Mouse (Mus musculus): ENCODE data around the gene Uvrag. TPM values are rescaled to one million over a fixed set of nuclear protein-coding genes. Genes with fewer than 3 reads are reported as not detected.
"Not testable (repeated sequence)": the region's sequence is repeated elsewhere in the genome, so short reads cannot be mapped to it uniquely, and the experiment has no call there.

The Uvrag gene
- polyA plus RNA-seq, 1 experiment from 2014 or later: 20.9 TPM

DNA sequence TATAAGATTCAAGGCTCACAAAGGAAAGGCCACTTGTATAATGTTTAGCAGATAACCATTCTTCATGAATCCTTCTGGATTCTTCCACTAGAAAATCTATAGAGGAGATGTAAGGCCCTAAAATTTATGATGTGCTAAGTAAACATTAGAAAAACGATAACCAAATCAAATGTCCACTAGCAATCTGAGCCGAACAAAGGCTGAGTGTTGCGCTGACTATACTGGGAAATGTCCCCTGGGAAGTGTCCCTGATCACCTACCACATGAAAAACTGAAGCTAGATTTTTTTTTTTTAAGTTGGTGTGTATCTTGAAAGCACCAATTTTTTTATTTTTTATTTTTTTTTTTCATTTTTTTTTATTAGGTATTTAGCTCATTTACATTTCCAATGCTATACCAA lies 76.1 kb downstream of the Uvrag start:
- H3K4me3 ChIP-seq (replicated peaks): no peak overlapping the region
- no peak overlapping the region for H3K9ac ChIP-seq
- ATAC-seq: no peak
- H3K4me2 ChIP-seq (replicated peaks): no peak overlapping the region
- WGBS: 46% methylated on average over 3 of the region's 3 CpGs
- no peaks in the 10 kb centered on the region for H3K36me3 ChIP-seq
- H3K27me3 ChIP-seq (replicated peaks): no peaks in the 10 kb centered on the region
- H3K9me3 ChIP-seq: no peaks in the 10 kb centered on the region
- H3K4me1 ChIP-seq (replicated peaks): peaks cover 15% of the 10 kb centered on the region
- no peak overlapping the region for H3K27ac ChIP-seq

DNA sequence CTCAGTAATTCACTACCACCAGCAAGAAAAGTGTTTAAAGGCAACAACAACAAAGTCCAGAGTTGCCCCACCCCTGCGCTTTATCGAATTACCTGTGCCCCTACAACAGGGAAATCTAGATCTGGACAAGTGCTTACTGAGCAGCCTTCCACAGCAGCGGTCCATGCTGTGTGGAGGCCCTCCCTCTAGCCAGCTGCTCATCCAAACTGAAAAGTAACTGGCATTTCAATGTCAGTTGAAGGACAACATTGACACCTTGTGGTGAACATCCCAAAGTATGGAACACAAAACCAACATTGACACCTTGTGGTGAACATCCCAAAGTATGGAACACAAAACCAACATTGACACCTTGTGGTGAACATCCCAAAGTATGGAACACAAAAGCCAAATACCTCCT lies 78.7 kb downstream of the Uvrag start:
- not testable (repeated sequence) for H3K9me3 ChIP-seq; H3K36me3 ChIP-seq; H3K27ac ChIP-seq; H3K9ac ChIP-seq; ATAC-seq; H3K4me3 ChIP-seq (replicated peaks); H3K27me3 ChIP-seq (replicated peaks); H3K4me2 ChIP-seq (replicated peaks)
- peaks cover 15% of the 10 kb centered on the region for H3K4me1 ChIP-seq (replicated peaks)
- 89% methylated on average over 3 of the region's 3 CpGs for WGBS

DNA sequence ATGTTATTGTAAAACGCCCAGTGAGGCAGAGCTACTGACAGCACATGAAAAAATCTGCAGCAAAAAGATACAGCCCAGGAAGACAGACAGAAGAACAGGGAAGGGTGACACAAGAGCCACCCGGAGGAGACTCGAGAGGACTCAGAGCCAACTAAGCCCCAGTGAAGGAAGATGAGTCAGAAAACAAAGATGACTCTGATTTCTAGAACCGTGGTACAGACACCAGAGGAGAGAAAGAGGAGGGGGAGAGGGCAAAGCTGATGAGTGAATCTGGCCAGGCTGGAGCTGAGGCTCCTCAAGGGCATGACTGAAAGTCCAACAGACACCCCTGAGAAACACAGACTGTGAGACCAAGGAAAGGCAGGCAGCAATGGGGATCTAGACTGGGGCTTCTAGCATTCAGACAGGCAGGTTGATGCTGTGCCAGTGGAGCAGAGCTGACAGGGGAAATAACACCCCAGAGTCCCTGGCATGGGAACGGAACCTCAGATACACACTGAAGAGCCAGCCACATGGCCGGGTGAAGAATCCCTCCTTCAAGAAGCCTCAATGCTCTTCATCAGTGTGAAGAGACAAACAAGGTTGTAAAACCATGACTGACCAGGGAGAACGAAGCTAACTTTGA lies 79.8 kb downstream of the Uvrag start:
- no peaks in the 10 kb centered on the region for H3K9me3 ChIP-seq
- H3K4me1 ChIP-seq (replicated peaks): peaks cover 13% of the 10 kb centered on the region
- no peaks in the 10 kb centered on the region for H3K36me3 ChIP-seq
- no peak overlapping the region for H3K4me2 ChIP-seq (replicated peaks)
- WGBS: 73% methylated on average over 7 of the region's 7 CpGs
- ATAC-seq: no peak
- H3K27ac ChIP-seq: no peak overlapping the region
- H3K4me3 ChIP-seq (replicated peaks): no peak overlapping the region
- no peaks in the 10 kb centered on the region for H3K27me3 ChIP-seq (replicated peaks)
- H3K9ac ChIP-seq: no peak overlapping the region

DNA sequence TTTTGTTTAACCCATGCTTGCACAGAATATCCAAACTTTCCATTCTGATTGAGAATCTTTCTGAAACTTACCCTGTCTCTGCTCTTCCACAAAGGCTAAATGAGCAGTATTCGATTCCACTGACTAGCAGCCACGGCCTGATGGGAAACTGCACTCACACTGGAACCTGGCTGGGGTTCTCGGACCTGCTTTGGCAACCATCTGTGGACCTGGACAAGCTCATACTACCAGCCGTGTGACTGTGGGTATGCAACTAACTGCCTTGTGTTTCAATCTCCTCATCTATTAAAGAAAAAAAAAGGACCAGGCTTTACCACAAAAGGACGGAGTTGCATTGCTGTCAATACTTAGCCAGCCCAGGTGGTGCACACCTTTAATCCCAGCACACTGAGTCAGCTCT lies 80.5 kb downstream of the Uvrag start:
- H3K27me3 ChIP-seq (replicated peaks): no peaks in the 10 kb centered on the region
- no peak for ATAC-seq
- H3K9ac ChIP-seq: no peak overlapping the region
- no peak overlapping the region for H3K4me2 ChIP-seq (replicated peaks)
- H3K4me3 ChIP-seq (replicated peaks): no peak overlapping the region
- WGBS: 86% methylated on average over 5 of the region's 5 CpGs
- no peaks in the 10 kb centered on the region for H3K9me3 ChIP-seq
- H3K36me3 ChIP-seq: no peaks in the 10 kb centered on the region
- no peak overlapping the region for H3K27ac ChIP-seq
- H3K4me1 ChIP-seq (replicated peaks): peaks cover 6% of the 10 kb centered on the region

DNA sequence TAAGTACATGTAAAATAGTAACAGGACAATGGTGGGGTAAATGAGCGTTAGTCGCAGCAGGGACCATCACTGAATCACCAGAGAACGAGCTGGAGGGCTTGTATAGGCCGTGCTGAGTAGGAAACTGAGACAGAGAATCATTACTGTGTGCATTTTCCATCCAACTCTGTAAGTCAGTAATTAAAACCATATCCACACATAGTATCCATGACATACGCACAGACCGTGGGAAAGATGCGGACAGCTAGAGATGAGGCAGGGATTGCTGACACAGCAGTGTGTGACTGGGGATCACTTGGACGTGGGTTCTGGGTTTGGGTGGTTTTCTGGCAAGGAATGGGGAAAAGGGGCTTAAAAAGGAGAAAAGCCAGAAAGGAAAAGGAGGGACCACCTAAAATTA lies 81.0 kb downstream of the Uvrag start:
- no peak overlapping the region for H3K4me3 ChIP-seq (replicated peaks)
- no peaks in the 10 kb centered on the region for H3K9me3 ChIP-seq
- no peaks in the 10 kb centered on the region for H3K27me3 ChIP-seq (replicated peaks)
- no peak overlapping the region for H3K27ac ChIP-seq
- no peak for ATAC-seq
- no peak overlapping the region for H3K9ac ChIP-seq
- H3K4me1 ChIP-seq (replicated peaks): peaks cover 2% of the 10 kb centered on the region; the same call in 1 of the 2 replicates
- H3K36me3 ChIP-seq: no peaks in the 10 kb centered on the region
- H3K4me2 ChIP-seq (replicated peaks): no peak overlapping the region
- 92% methylated on average over 8 of the region's 8 CpGs for WGBS

DNA sequence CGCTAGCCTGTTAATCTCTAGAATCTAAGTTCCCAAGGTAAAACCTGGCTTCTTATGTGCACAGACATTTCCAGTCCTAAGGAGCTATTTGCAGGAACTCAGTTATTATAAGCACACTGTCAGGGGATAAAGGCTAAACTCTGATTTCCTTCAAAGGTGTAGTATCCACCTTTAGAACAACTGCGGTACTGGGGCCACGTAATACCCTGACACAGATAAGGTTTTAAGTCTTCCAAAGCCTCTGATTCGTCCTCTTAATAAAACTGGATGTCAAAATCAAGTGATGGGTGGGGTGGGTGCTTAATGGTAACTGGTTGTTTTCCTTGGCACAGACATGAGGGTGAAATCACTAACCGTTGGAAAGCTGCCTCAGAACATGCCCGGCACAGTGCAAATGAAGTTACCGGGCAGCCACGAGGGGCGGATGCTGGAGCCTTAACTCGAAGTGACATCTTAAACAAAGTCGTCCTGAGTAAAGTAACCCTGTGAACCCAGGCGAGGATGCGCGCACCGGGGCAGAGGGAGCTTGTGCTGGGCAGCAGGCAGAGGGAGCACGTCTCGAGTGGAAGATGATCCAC lies 83.8 kb downstream of the Uvrag start:
- Histone ChIP-seq H3K9ac (no peak overlapping the region), H3K9me3 (no peaks in the 10 kb centered on the region), H3K27me3 (replicated peaks) (no peaks in the 10 kb centered on the region), H3K4me3 (replicated peaks) (no peak overlapping the region), H3K4me2 (replicated peaks) (no peak overlapping the region), H3K36me3 (no peaks in the 10 kb centered on the region), H3K4me1 (replicated peaks) (peaks cover 1% of the 10 kb centered on the region; the same call in 1 of the 2 replicates), H3K27ac (no peak overlapping the region)
- no peak for ATAC-seq
- WGBS: 80% methylated on average over 17 of the region's 17 CpGs

DNA sequence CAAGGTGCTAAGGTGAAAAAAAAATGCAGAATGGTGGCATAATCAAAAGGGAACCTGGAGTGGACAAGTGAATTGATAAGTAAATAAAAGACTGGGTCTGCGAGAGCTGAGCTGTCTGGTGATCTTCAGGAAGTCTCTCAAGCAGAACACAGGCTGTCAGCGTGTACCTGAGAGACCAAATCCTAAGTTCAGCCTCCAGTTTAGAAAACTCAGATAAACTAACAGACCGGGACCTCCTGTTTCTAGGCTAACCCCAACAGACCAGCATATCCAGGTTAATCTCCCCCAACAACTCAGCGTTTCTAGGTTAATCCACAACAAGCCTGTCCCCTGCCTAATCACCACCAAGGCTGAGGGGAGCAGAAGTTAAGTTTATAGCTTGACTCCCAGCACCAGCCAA lies 87.3 kb downstream of the Uvrag start:
- Histone ChIP-seq H3K9ac (no peak overlapping the region), H3K9me3 (no peaks in the 10 kb centered on the region), H3K4me2 (replicated peaks) (no peak overlapping the region), H3K4me3 (replicated peaks) (no peak overlapping the region), H3K4me1 (replicated peaks) (no peaks in the 10 kb centered on the region), H3K36me3 (no peaks in the 10 kb centered on the region), H3K27ac (no peak overlapping the region), H3K27me3 (replicated peaks) (no peaks in the 10 kb centered on the region)
- no peak for ATAC-seq
- WGBS: 85% methylated on average over 4 of the region's 4 CpGs

DNA sequence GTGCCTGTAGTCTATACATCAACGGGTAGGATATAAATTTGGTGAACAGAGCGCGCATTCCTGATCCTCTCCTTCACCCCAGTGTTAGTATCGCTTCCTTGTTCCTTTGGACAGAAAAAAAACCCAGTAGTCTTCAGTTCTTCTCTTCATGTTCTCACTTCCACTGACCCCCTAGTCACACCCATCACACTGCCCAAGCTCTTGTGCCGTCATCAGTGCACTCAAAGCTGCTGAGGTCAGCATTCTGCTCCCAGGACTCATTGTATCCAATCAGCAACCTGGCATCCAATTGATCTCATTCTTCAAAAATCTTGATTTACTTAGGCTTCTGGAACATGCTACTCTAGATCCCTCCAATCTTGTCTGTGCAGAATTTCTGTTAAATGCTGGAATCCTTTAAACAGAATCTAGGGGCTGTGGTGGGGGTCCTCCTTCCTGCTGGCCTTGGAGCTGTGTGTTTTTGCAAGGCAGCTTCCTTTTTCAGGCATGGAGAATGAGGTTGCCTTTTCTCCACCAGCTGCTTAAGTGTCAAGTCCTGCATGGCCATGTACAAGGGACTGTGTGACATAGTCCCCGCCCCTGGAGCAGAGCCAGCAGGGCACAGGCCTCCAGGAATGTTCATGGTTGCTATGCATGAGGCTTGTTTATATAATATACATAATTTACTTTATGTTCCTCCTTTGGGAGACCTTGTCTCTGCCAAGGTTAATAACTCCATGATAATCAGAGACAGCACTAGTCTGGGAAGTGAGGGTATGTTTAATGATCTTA lies 88.3 kb downstream of the Uvrag start:
- Histone ChIP-seq H3K4me3 (replicated peaks) (no peak overlapping the region), H3K36me3 (no peaks in the 10 kb centered on the region), H3K9me3 (no peaks in the 10 kb centered on the region), H3K4me2 (replicated peaks) (no peak overlapping the region), H3K27me3 (replicated peaks) (no peaks in the 10 kb centered on the region), H3K9ac (no peak overlapping the region), H3K27ac (no peak overlapping the region), H3K4me1 (replicated peaks) (no peaks in the 10 kb centered on the region)
- no peak for ATAC-seq
- WGBS: 82% methylated on average over 6 of the region's 6 CpGs

DNA sequence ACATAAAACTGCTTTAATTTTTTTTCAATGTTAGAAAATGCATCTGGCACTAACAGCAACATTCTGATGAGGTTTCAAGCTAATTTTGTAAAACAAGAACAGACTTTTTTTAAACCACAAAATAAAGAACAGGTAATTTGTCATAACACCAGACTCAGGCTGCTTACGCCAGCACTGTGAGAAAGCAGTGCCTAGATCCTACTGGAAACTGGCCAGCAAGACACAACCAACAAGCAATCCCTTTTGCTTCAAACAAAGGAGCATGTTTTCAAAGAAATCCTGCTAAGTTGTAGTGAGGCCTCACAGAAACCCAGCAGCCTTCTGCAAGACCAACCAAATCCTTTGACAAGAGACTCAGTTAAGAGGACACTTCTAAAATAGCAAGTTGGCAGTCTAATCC lies 90.1 kb downstream of the Uvrag start:
- Histone ChIP-seq H3K4me2 (replicated peaks) (no peak overlapping the region), H3K9me3 (no peaks in the 10 kb centered on the region), H3K9ac (no peak overlapping the region), H3K4me3 (replicated peaks) (no peak overlapping the region), H3K27me3 (replicated peaks) (no peaks in the 10 kb centered on the region), H3K27ac (no peak overlapping the region), H3K4me1 (replicated peaks) (peaks cover 7% of the 10 kb centered on the region; the same call in 1 of the 2 replicates), H3K36me3 (no peaks in the 10 kb centered on the region)
- no peak for ATAC-seq
- 71% methylated on average over 1 of the region's 1 CpGs for WGBS

DNA sequence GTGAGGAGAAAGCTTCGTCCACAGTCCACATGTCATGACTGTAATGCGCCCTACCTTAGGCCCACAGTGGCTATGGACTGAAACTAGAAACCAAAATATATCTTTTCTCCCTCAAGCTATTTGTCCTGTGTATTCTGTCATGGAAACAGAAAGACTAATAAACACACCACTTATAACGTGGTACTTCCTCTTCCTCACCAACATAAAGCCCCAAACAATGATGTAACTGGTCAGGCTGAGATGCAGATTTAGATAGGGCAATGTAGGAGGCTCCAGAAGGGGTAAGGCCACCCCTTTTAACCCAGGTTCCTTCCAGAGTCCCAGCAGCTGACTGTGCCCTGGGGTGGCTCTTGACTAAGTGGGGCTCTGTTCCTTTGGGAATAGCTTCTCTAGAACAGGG lies 91.0 kb downstream of the Uvrag start:
- 81% methylated on average over 3 of the region's 3 CpGs for whole genome bisulfite sequencing
- H3K4me2 ChIP-seq (replicated peaks): no peak overlapping the region
- no peaks in the 10 kb centered on the region for H3K9me3 ChIP-seq
- no peaks in the 10 kb centered on the region for H3K27me3 ChIP-seq (replicated peaks)
- ATAC-seq: no peak
- H3K9ac ChIP-seq: no peak overlapping the region
- peaks cover 9% of the 10 kb centered on the region; the same call in 1 of the 2 replicates for H3K4me1 ChIP-seq (replicated peaks)
- H3K4me3 ChIP-seq (replicated peaks): no peak overlapping the region
- no peak overlapping the region for H3K27ac ChIP-seq
- H3K36me3 ChIP-seq: no peaks in the 10 kb centered on the region

DNA sequence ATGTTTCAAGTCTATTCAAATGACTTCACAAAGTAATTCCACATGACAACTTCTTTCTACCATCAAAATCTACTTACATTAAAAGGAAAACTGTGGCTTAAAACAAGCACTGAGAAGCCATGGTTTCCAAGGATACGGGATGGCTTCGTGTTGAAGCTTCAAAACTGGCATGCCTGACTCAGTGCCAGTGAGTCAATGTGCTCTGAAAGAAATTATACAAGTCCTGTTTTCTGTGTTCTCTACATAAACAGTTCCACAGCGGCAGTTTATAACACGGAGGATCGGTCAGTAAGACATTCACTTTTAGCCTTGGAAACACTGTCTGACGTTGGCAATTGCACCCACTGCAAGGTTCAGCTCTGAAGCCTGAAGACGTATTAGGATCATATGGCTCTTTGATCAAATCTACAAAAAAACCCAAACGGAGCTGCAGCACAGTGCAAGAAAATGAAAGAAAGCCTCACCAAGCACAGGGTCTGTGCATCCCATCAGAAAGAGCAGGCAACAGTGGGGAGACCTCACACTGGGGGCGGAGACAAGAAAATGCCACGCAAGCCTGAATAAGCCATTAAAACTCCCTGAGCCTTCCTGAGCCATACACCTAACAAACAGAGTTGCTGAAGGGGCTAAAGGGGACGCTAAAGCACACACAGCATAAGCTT lies 94.3 kb downstream of the Uvrag start:
- no peak overlapping the region for H3K9ac ChIP-seq
- 50% methylated on average over 11 of the region's 11 CpGs for WGBS
- no peak overlapping the region for H3K27ac ChIP-seq
- no peak overlapping the region for H3K4me3 ChIP-seq (replicated peaks)
- H3K4me1 ChIP-seq (replicated peaks): peaks cover 9% of the 10 kb centered on the region; the same call in 1 of the 2 replicates
- H3K27me3 ChIP-seq (replicated peaks): no peaks in the 10 kb centered on the region
- no peaks in the 10 kb centered on the region for H3K36me3 ChIP-seq
- no peaks in the 10 kb centered on the region for H3K9me3 ChIP-seq
- peak overlapping the region; percentile 20; the same call in 1 of the 2 replicates for H3K4me2 ChIP-seq (replicated peaks)
- ATAC-seq: no peak

DNA sequence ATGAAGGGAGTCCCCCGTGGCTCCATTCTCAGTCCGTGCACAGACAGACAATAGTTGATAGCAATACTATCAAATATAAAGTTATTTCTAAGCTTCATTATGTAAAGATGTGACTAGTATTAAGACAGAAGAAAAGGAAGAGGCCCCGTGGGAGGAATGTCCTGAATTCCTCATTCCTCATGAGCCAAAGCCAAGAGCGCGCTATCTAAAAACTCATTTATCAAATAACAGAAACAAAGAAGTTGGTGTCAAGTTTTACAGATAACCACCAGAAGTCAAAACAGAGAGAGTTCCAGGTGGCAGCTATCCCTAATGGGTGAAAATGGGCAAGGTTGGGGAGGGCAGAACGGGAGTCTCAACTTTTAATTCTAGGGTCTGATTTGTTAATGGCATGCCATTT lies 95.4 kb downstream of the Uvrag start:
- WGBS: 51% methylated on average over 6 of the region's 6 CpGs
- Histone ChIP-seq H3K4me2 (replicated peaks) (no peak overlapping the region), H3K4me1 (replicated peaks) (peaks cover 9% of the 10 kb centered on the region; the same call in 1 of the 2 replicates), H3K27ac (no peak overlapping the region), H3K9ac (no peak overlapping the region), H3K36me3 (no peaks in the 10 kb centered on the region), H3K4me3 (replicated peaks) (no peak overlapping the region), H3K27me3 (replicated peaks) (no peaks in the 10 kb centered on the region), H3K9me3 (no peaks in the 10 kb centered on the region)
- no peak for ATAC-seq
